Mouse (Mus musculus): ENCODE results near the gene Ica1l. TPM values are rescaled to one million over a fixed set of nuclear protein-coding genes. Genes with fewer than 3 reads are reported as not detected.

Ica1l gene
- polyA plus RNA-seq, 1 experiment: not detected

- TF ChIP-seq CTCF (IDR thresholded peaks at IDR 0.05; ENCODE audit: low read depth, low read length): no peak
- no peak for TF ChIP-seq POLR2A (IDR thresholded peaks at IDR 0.05; ENCODE audit: borderline replicate concordance, low read depth, low read length)
Measured at GRCm38 (mm10) chr1:60017031-60017469, 25.9 kb downstream of the Ica1l start.

GRCm38 (mm10) chr1:60016136-60016611 lies 26.8 kb downstream of the Ica1l start:
- TF ChIP-seq CTCF (IDR thresholded peaks at IDR 0.05; ENCODE audit: low read depth, low read length): no peak
- TF ChIP-seq POLR2A (IDR thresholded peaks at IDR 0.05; ENCODE audit: borderline replicate concordance, low read depth, low read length): no peak
- Histone ChIP-seq H3K27ac (ENCODE audit: insufficient read depth, low read depth, low read length) (peak overlapping the region; percentile 67), H3K4me1 (ENCODE audit: control insufficient read depth, insufficient read depth, low read length) (peaks cover 14% of the 10 kb centered on the region), H3K4me3 (ENCODE audit: insufficient read depth, low read length) (peak overlapping the region; percentile 46)

More at GRCm38 (mm10) chr1:60017031-60017469, 25.9 kb downstream of the Ica1l start:
- Histone ChIP-seq H3K4me3 (ENCODE audit: insufficient read depth, low read length) (no peak overlapping the region), H3K27ac (ENCODE audit: insufficient read depth, low read depth, low read length) (no peak overlapping the region), H3K4me1 (ENCODE audit: control insufficient read depth, insufficient read depth, low read length) (peaks cover 14% of the 10 kb centered on the region)

GRCm38 (mm10) chr1:60015511-60015910 lies 27.5 kb downstream of the Ica1l start:
- peak overlapping the region; percentile 67 for H3K27ac ChIP-seq (ENCODE audit: insufficient read depth, low read depth, low read length)
- TF ChIP-seq POLR2A (IDR thresholded peaks at IDR 0.05; ENCODE audit: borderline replicate concordance, low read depth, low read length) (no peak), CTCF (IDR thresholded peaks at IDR 0.05; ENCODE audit: low read depth, low read length) (no peak)
- H3K4me1 ChIP-seq (ENCODE audit: control insufficient read depth, insufficient read depth, low read length): peaks cover 14% of the 10 kb centered on the region
- H3K4me3 ChIP-seq (ENCODE audit: insufficient read depth, low read length): no peak overlapping the region

GRCm38 (mm10) chr1:60013779-60014178 lies 29.2 kb downstream of the Ica1l start:
- Histone ChIP-seq H3K4me1 (ENCODE audit: control insufficient read depth, insufficient read depth, low read length) (peaks cover 14% of the 10 kb centered on the region), H3K4me3 (ENCODE audit: insufficient read depth, low read length) (no peak overlapping the region), H3K27ac (ENCODE audit: insufficient read depth, low read depth, low read length) (no peak overlapping the region)
- TF ChIP-seq CTCF (IDR thresholded peaks at IDR 0.05; ENCODE audit: low read depth, low read length) (no peak), POLR2A (IDR thresholded peaks at IDR 0.05; ENCODE audit: borderline replicate concordance, low read depth, low read length) (no peak)

GRCm38 (mm10) chr1:60008743-60009142 lies 34.2 kb downstream of the Ica1l start:
- Histone ChIP-seq H3K4me1 (ENCODE audit: control insufficient read depth, insufficient read depth, low read length) (no peaks in the 10 kb centered on the region), H3K27ac (ENCODE audit: insufficient read depth, low read depth, low read length) (no peak overlapping the region), H3K4me3 (ENCODE audit: insufficient read depth, low read length) (no peak overlapping the region)
- TF ChIP-seq CTCF (IDR thresholded peaks at IDR 0.05; ENCODE audit: low read depth, low read length) (no peak), POLR2A (IDR thresholded peaks at IDR 0.05; ENCODE audit: borderline replicate concordance, low read depth, low read length) (no peak)

GRCm38 (mm10) chr1:60007337-60007736 lies 35.6 kb downstream of the Ica1l start:
- Histone ChIP-seq H3K27ac (ENCODE audit: insufficient read depth, low read depth, low read length) (no peak overlapping the region), H3K4me1 (ENCODE audit: control insufficient read depth, insufficient read depth, low read length) (no peaks in the 10 kb centered on the region), H3K4me3 (ENCODE audit: insufficient read depth, low read length) (no peak overlapping the region)
- TF ChIP-seq POLR2A (IDR thresholded peaks at IDR 0.05; ENCODE audit: borderline replicate concordance, low read depth, low read length) (no peak), CTCF (IDR thresholded peaks at IDR 0.05; ENCODE audit: low read depth, low read length) (no peak)

GRCm38 (mm10) chr1:60000319-60000718 lies 42.7 kb downstream of the Ica1l start:
- Histone ChIP-seq H3K4me3 (ENCODE audit: insufficient read depth, low read length) (no peak overlapping the region), H3K4me1 (ENCODE audit: control insufficient read depth, insufficient read depth, low read length) (peaks cover 16% of the 10 kb centered on the region), H3K27ac (ENCODE audit: insufficient read depth, low read depth, low read length) (no peak overlapping the region)
- TF ChIP-seq CTCF (IDR thresholded peaks at IDR 0.05; ENCODE audit: low read depth, low read length) (no peak), POLR2A (IDR thresholded peaks at IDR 0.05; ENCODE audit: borderline replicate concordance, low read depth, low read length) (no peak)

GRCm38 (mm10) chr1:59997352-59997751 lies 45.6 kb downstream of the Ica1l start:
- H3K4me1 ChIP-seq (ENCODE audit: control insufficient read depth, insufficient read depth, low read length): peaks cover 16% of the 10 kb centered on the region
- H3K27ac ChIP-seq (ENCODE audit: insufficient read depth, low read depth, low read length): no peak overlapping the region
- TF ChIP-seq CTCF (IDR thresholded peaks at IDR 0.05; ENCODE audit: low read depth, low read length) (no peak), POLR2A (IDR thresholded peaks at IDR 0.05; ENCODE audit: borderline replicate concordance, low read depth, low read length) (no peak)
- H3K4me3 ChIP-seq (ENCODE audit: insufficient read depth, low read length): no peak overlapping the region

GRCm38 (mm10) chr1:59995646-59996045 lies 47.3 kb downstream of the Ica1l start:
- Histone ChIP-seq H3K27ac (ENCODE audit: insufficient read depth, low read depth, low read length) (no peak overlapping the region), H3K4me3 (ENCODE audit: insufficient read depth, low read length) (no peak overlapping the region), H3K4me1 (ENCODE audit: control insufficient read depth, insufficient read depth, low read length) (peaks cover 16% of the 10 kb centered on the region)
- TF ChIP-seq POLR2A (IDR thresholded peaks at IDR 0.05; ENCODE audit: borderline replicate concordance, low read depth, low read length) (no peak), CTCF (IDR thresholded peaks at IDR 0.05; ENCODE audit: low read depth, low read length) (no peak)

- H3K4me1 ChIP-seq (ENCODE audit: control insufficient read depth, insufficient read depth, low read length): no peaks in the 10 kb centered on the region
Measured at GRCm38 (mm10) chr1:59987399-59988040, 55.5 kb downstream of the Ica1l start.

More at GRCm38 (mm10) chr1:59987399-59988040, 55.5 kb downstream of the Ica1l start:
- no peak overlapping the region for H3K4me3 ChIP-seq (ENCODE audit: insufficient read depth, low read length)
- TF ChIP-seq CTCF (IDR thresholded peaks at IDR 0.05; ENCODE audit: low read depth, low read length) (no peak), POLR2A (IDR thresholded peaks at IDR 0.05; ENCODE audit: borderline replicate concordance, low read depth, low read length) (no peak)
- H3K27ac ChIP-seq (ENCODE audit: insufficient read depth, low read depth, low read length): no peak overlapping the region

All from bone marrow macrophage, adult 2 months (primary cell).